Mouse (Mus musculus) G1E (cell line): ENCODE measurements around the gene Casp7. TPM values are rescaled to one million over a fixed set of nuclear protein-coding genes. Genes with fewer than 3 reads are reported as not detected.

Experiments used
- ATAC-seq: 2 replicates; pipeline ENCODE4 v1.8.0; 2016; ENCODE audit warnings: mild to moderate bottlenecking; ENCODE audit not compliant: insufficient number of reproducible peaks, poor library complexity, low FRiP score, severe bottlenecking; ENCODE audit errors: extremely low read depth
- DNase-seq: peaks from one replicate; pipeline ENCODE4 v3.0.0; 2012; ENCODE audit warnings: low spot score
- H3K27me3 ChIP-seq: 2 replicates; pipeline ENCODE4 v1.6.1; 2012; ENCODE audit warnings: mild to moderate bottlenecking, low read length, inconsistent platforms; ENCODE audit not compliant: insufficient read depth
- H3K36me3 ChIP-seq: replicated peaks from 2 replicates; pipeline ENCODE3; 2012; ENCODE audit warnings: mild to moderate bottlenecking, inconsistent platforms
- H3K4me1 ChIP-seq: 2 replicates; pipeline ENCODE4 v1.6.1; 2012; ENCODE audit warnings: low read depth, low read length, inconsistent platforms, mixed read lengths; ENCODE audit not compliant: insufficient read depth
- H3K4me3 ChIP-seq: 2 replicates; pipeline ENCODE4 v1.5.1; 2012; ENCODE audit warnings: low read depth, mild to moderate bottlenecking, inconsistent platforms, low read length, moderate library complexity, mixed read lengths
- H3K9me3 ChIP-seq: replicated peaks from 2 replicates; pipeline ENCODE4 v1.6.1; 2012; ENCODE audit warnings: inconsistent platforms
- CTCF ChIP-seq: IDR thresholded peaks from 2 replicates; pipeline ENCODE4 v1.5.1; 2012; ENCODE audit warnings: low read depth, low read length, inconsistent platforms, mixed read lengths
- GATA1 ChIP-seq: IDR thresholded peaks from 2 replicates; pipeline ENCODE4 v1.6.1; 2012; ENCODE audit warnings: borderline replicate concordance, low read length, inconsistent platforms, mixed read lengths
- GATA2 ChIP-seq: IDR thresholded peaks from 2 replicates; pipeline ENCODE4 v1.6.1; 2012; ENCODE audit warnings: low read depth, low read length, inconsistent platforms, borderline replicate concordance
- POLR2AphosphoS5 ChIP-seq: IDR thresholded peaks from 2 replicates; pipeline ENCODE4 v1.6.1; 2012; ENCODE audit warnings: low read depth, low read length, inconsistent platforms; ENCODE audit not compliant: insufficient replicate concordance
- TAL1 ChIP-seq: conservative IDR thresholded peaks from 2 replicates; pipeline ENCODE4 v1.6.1; 2012; ENCODE audit warnings: low read depth, low read length, inconsistent platforms, mixed read lengths
- polyA plus RNA-seq: library from polyadenylated mRNA; stranded (reverse); fragments of >175 nt; gene quantifications from 2 replicates; pipeline ENCODE4 v1.2.3, GENCODE M21; 2012
- total RNA-seq, 2 experiments: library from RNA; stranded (forward) in 1 of 2; stranded (reverse) in 1 of 2; fragments of 200-1000 nt in 1 of 2; fragments of >200 nt in 1 of 2; fragmentation: Nextera tagmentation in 1 of 2; gene quantifications; 2 replicates each; pipeline ENCODE4 v1.2.3; 2014 to 2017

Casp7 gene
- total and polyA plus RNA-seq, 3 experiments = 14.5 to 86.8 (median 43.2) TPM

GRCm38 (mm10) chr19:56358890-56359289, 38.0 kb upstream of the Casp7 start:
- no peak for TF ChIP-seq CTCF
- no peak for TF ChIP-seq POLR2AphosphoS5
- no peak for TF ChIP-seq GATA2
- no peak for TF ChIP-seq TAL1
- no peak for TF ChIP-seq GATA1

DNA sequence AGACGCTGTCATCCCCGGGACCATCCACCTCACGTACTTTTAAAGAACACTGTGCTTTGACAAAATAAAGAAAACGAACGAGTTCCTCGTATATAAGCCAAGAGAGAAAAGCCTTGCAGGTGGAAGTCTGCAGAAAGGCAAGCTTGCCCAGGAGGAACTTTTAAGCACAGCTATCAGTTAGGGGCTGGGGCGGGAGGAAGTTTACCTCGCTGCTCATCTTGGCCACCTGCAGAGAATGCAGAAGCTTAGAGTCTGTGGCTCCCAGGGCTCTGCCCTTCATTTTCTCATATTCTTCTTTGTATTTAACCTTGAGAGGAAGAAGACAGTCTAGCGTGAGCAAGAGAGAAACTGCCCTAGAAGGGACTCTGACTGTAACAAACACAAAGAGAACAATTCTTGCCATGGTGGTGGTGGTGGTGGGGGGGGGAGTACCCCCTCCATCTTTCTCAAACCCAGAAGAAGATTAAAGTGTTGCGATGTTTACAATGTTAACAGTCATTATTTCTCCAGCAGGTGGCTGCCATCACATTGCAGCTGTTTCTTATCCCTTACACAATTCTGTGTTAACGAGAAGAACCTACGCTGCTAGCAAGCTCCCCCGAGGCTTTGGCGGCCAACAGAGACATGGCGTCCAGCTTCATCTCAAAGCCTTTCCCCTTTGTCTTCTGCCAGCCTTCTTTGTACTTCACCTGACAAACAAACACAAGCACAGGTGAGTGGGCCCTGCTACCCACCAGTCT, 33.0 kb upstream of the Casp7 start:
- Histone ChIP-seq H3K4me1 (no peaks in the 10 kb centered on the region), H3K27me3 (peaks cover 43% of the 10 kb centered on the region), H3K4me3 (no peak overlapping the region), H3K36me3 (no peaks in the 10 kb centered on the region), H3K9me3 (no peaks in the 10 kb centered on the region)
- no peak for DNase-seq
- TF ChIP-seq CTCF (no peak), GATA2 (no peak), GATA1 (no peak), TAL1 (no peak), POLR2AphosphoS5 (no peak)
- no peak for ATAC-seq

More at GRCm38 (mm10) chr19:56358890-56359289, 38.0 kb upstream of the Casp7 start:
- Histone ChIP-seq H3K4me1 (peaks cover 9% of the 10 kb centered on the region), H3K36me3 (no peaks in the 10 kb centered on the region), H3K27me3 (peaks cover 36% of the 10 kb centered on the region), H3K9me3 (no peaks in the 10 kb centered on the region), H3K4me3 (no peak overlapping the region)
- DNase-seq = no peak
- no peak for ATAC-seq

DNA sequence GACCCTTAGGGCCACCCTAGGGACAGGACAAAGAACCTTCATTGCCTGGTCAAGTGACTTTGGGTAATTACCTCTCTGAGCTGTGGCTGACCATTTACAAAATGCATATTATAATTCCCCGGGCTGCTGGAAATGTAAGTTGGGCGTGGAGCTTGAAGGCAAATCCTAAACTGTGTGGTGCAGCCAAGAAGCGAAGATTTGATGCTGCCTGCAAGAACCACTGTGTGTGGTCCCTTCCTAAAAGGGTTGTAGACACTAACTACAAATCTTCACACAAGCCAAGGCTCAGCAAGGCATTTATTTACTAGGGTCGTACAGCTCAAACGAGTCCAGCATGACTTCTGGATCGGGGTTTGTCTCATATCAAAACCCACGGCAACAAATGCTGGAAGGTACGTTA, 32.4 kb upstream of the Casp7 start:
- Histone ChIP-seq H3K36me3 (no peaks in the 10 kb centered on the region), H3K4me3 (no peak overlapping the region), H3K27me3 (peaks cover 49% of the 10 kb centered on the region), H3K9me3 (no peaks in the 10 kb centered on the region), H3K4me1 (no peaks in the 10 kb centered on the region)
- ATAC-seq (no peak), DNase-seq (no peak)
- TF ChIP-seq GATA1 (no peak), POLR2AphosphoS5 (no peak), CTCF (no peak), TAL1 (no peak), GATA2 (no peak)

GRCm38 (mm10) chr19:56366168-56366567, 30.8 kb upstream of the Casp7 start:
- Histone ChIP-seq H3K36me3 (no peaks in the 10 kb centered on the region), H3K9me3 (no peaks in the 10 kb centered on the region), H3K4me1 (no peaks in the 10 kb centered on the region), H3K4me3 (no peak overlapping the region), H3K27me3 (peaks cover 45% of the 10 kb centered on the region)
- no peak for TF ChIP-seq GATA1
- TF ChIP-seq GATA2 = no peak
- TF ChIP-seq TAL1 = no peak
- no peak for TF ChIP-seq POLR2AphosphoS5
- TF ChIP-seq CTCF = no peak
- DNase-seq = no peak
- no peak for ATAC-seq

DNA sequence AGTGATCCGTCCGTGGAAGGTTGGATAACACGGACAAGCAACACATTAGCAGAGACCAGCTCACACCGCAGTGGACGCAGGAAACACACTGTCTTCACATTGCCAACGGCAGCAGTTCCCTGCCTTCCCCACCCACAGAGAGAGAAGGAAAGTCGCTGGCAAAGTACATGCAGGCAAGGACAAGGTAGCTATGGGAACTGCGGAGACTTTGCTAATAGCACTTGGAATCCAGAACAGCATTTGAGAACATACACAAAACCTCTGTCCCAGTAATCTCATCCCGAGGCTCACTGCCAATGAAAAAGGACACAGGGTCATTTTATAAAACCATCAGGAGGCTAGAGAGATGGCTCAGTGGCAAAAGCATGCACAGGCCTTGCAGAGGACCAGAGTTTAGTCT, 30.3 kb upstream of the Casp7 start:
- H3K4me3 ChIP-seq = no peak overlapping the region
- no peaks in the 10 kb centered on the region for H3K4me1 ChIP-seq
- no peak for ATAC-seq
- DNase-seq = no peak
- no peaks in the 10 kb centered on the region for H3K36me3 ChIP-seq
- H3K27me3 ChIP-seq = peaks cover 41% of the 10 kb centered on the region
- TF ChIP-seq CTCF (no peak), GATA1 (no peak), POLR2AphosphoS5 (no peak), GATA2 (no peak)
- no peaks in the 10 kb centered on the region for H3K9me3 ChIP-seq

DNA sequence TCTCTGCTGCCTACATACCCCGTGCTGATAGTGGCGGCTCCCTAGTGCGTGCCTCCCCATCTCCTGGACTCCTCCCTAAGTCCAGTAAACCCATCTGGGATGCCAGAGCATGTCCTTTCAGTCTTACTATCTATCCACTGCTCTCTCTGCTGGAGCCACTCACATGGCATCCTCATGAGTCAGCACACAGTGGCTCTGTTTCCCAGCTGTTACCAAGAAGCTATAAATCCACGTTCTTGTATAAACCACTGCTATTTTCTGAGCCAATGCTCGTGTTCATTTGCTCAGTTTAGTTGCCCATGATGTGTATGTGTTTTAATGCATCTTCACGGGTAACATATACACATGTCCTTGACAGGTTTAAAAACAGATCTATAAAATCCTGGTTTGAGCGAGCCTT, 29.2 kb upstream of the Casp7 start:
- no peak for TF ChIP-seq CTCF
- TF ChIP-seq POLR2AphosphoS5 = no peak
- no peak for TF ChIP-seq GATA1
- no peak for TF ChIP-seq TAL1
- TF ChIP-seq GATA2 = no peak
- DNase-seq (no peak), ATAC-seq (no peak)
- H3K4me3 ChIP-seq = no peak overlapping the region
- no peaks in the 10 kb centered on the region for H3K9me3 ChIP-seq
- peaks cover 36% of the 10 kb centered on the region for H3K27me3 ChIP-seq
- H3K4me1 ChIP-seq = no peaks in the 10 kb centered on the region
- H3K36me3 ChIP-seq = no peaks in the 10 kb centered on the region
